Mouse (Mus musculus): ENCODE results near the gene Farp1. TPM values are rescaled to one million over a fixed set of nuclear protein-coding genes. Genes with fewer than 3 reads are reported as not detected.

Gene Farp1
- polyA plus RNA-seq, 1 experiment from 2014 or later: 19.1 TPM

DNA sequence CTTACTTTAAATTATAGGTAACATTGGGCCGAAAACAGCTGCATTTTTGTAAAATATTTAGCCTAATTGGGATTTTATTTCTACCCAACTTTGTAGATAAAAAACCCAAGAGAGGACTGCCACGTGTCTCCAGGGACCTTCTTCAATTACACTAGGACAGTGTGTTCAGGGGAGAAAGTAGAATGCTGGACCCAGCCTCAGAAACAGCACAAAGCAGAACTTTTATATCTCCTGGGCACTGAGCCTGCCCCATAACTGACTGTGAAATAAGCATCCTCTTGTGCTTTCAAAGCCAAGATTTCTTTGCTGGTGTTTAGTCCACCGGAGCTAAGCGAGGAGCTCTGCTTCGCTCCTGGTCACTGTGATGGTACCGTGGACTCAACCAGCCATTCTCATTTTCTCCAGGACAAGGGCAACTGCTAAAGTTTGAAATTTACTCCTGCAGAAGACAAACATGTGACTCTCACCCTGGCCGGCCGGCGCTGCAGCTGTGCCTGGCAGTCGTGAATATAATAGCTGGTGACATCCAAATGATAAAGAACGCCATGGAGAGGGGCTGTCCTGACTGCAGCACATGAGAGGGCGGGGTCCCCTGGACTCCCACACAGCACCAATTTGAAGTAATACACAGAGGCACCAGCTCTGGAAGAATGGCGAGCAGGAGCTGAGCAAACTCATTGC is 281.8 kb downstream of the Farp1 start:
- Histone ChIP-seq H3K4me1 (ENCODE audit: control insufficient read depth in 2 of 2, insufficient read depth in 2 of 2, low read length in 2 of 2) (peaks cover 48 to 71% of the 10 kb centered on the region in 2 experiments), H3K27ac (replicated peaks in 1 of 2; ENCODE audit: control insufficient read depth in 1 of 2, insufficient read depth in 1 of 2, low read depth in 2 of 2, low read length in 2 of 2) (peak overlapping the region; percentile 36 to 83), H3K36me3 (ENCODE audit: control insufficient read depth, insufficient read depth, low read length) (no peaks in the 10 kb centered on the region), H3K4me3 (ENCODE audit: control insufficient read depth in 1 of 2, insufficient read depth in 1 of 2, low read depth in 1 of 2, low read length in 2 of 2) (no peak overlapping the region), H3K9me3 (ENCODE audit: control insufficient read depth, low read length) (no peaks in the 10 kb centered on the region), H3K4me2 (ENCODE audit: low read length) (peak overlapping the region; percentile 39), H3K27me3 (ENCODE audit: control insufficient read depth, insufficient read depth, low read length) (no peaks in the 10 kb centered on the region), H3K9ac (ENCODE audit: low read length) (peak overlapping the region; percentile 28)
- 38% methylated on average over 13 of the region's 13 CpGs for WGBS
- peak; percentile 34; the same call in 1 of the 2 replicates for ATAC-seq (ENCODE audit: insufficient number of reproducible peaks, insufficient read depth, low FRiP score, low read depth)

DNA sequence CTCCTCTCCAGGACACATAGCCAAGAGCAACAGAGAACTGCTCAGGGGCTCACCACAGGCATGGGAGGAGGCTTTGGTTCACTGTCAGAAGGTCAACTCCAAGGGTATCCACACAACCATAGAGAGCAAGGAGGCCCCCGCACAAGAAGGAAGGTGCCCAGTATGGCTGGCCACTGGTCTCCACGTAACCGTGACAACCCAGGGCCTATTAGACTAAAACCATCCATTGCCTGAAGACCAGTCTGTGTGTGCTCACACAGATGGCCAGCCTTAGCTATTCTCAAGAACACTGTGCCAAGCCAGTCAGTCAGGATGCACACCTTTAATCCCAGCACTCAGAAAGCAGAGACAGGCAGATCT is 282.3 kb downstream of the Farp1 start:
- Histone ChIP-seq H3K9me3 (ENCODE audit: control insufficient read depth, low read length) (no peaks in the 10 kb centered on the region), H3K27me3 (ENCODE audit: control insufficient read depth, insufficient read depth, low read length) (no peaks in the 10 kb centered on the region), H3K4me2 (ENCODE audit: low read length) (peak overlapping the region; percentile 39), H3K27ac (replicated peaks in 1 of 2; ENCODE audit: control insufficient read depth in 1 of 2, insufficient read depth in 1 of 2, low read depth in 2 of 2, low read length in 2 of 2) (peak overlapping the region; percentile 36 to 83), H3K36me3 (ENCODE audit: control insufficient read depth, insufficient read depth, low read length) (no peaks in the 10 kb centered on the region), H3K9ac (ENCODE audit: low read length) (peak overlapping the region; percentile 28; the same call in 1 of the 2 replicates), H3K4me1 (ENCODE audit: control insufficient read depth in 2 of 2, insufficient read depth in 2 of 2, low read length in 2 of 2) (peaks cover 48 to 71% of the 10 kb centered on the region in 2 experiments), H3K4me3 (ENCODE audit: control insufficient read depth in 1 of 2, insufficient read depth in 1 of 2, low read depth in 1 of 2, low read length in 2 of 2) (no peak overlapping the region)
- 78% methylated on average over 3 of the region's 3 CpGs for WGBS
- peak; percentile 14; the same call in 1 of the 2 replicates for ATAC-seq (ENCODE audit: insufficient number of reproducible peaks, insufficient read depth, low FRiP score, low read depth)

DNA sequence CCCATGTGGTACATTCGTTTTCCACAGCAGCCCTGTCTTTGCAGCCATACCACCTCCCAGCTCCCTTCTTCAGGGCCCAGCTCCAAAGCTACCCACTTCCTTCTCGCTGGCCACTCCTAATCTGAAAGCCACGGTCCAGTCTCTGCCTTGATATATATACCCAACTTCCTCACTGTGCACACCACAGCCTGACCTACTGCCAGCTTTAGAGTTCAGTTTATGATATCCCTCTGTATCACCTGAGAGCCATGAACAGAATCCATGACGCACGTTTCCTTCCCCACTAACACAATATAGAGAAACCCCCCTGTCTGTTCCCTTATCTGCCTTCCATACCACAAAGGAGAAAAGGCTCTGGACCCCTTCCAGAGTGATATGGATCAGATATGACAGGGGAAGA is 283.4 kb downstream of the Farp1 start:
- no peaks in the 10 kb centered on the region for H3K27me3 ChIP-seq (ENCODE audit: control insufficient read depth, insufficient read depth, low read length)
- 56% methylated on average over 5 of the region's 5 CpGs for WGBS
- no peak overlapping the region for H3K4me2 ChIP-seq (ENCODE audit: low read length)
- no peak overlapping the region for H3K4me3 ChIP-seq (ENCODE audit: control insufficient read depth in 1 of 2, insufficient read depth in 1 of 2, low read depth in 1 of 2, low read length in 2 of 2)
- peaks cover 45 to 71% of the 10 kb centered on the region in 2 experiments for H3K4me1 ChIP-seq (ENCODE audit: control insufficient read depth in 2 of 2, insufficient read depth in 2 of 2, low read length in 2 of 2)
- H3K36me3 ChIP-seq (ENCODE audit: control insufficient read depth, insufficient read depth, low read length): no peaks in the 10 kb centered on the region
- no peak overlapping the region for H3K9ac ChIP-seq (ENCODE audit: low read length)
- peak overlapping the region; percentile 19 to 33; a peak in 1 of 4 replicates for H3K27ac ChIP-seq (replicated peaks in 1 of 2; ENCODE audit: control insufficient read depth in 1 of 2, insufficient read depth in 1 of 2, low read depth in 2 of 2, low read length in 2 of 2)
- no peaks in the 10 kb centered on the region for H3K9me3 ChIP-seq (ENCODE audit: control insufficient read depth, low read length)
- no peak for ATAC-seq (ENCODE audit: insufficient number of reproducible peaks, insufficient read depth, low FRiP score, low read depth)

DNA sequence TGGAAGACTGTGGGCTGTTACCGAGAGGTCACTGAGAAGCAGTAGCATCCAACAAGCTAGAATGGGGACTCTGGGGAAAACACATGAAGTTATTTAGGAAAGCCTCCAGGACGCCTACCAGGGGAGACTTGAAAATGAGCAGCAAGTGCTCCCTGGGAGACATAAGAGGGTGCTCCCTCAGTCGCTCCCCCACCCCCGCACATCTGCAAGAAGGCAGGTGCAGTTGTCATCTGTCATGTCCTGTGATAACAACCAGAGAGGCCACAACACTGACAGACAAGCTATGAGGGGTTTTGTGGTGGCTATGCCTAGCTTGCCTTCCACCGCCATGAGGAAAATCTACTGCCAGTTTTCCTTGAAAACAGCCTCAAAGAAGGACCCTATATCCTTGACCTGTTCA is 287.1 kb downstream of the Farp1 start:
- no peaks in the 10 kb centered on the region for H3K9me3 ChIP-seq (ENCODE audit: control insufficient read depth, low read length)
- ATAC-seq (ENCODE audit: insufficient number of reproducible peaks, insufficient read depth, low FRiP score, low read depth): no peak
- H3K36me3 ChIP-seq (ENCODE audit: control insufficient read depth, insufficient read depth, low read length): no peaks in the 10 kb centered on the region
- H3K4me3 ChIP-seq (ENCODE audit: control insufficient read depth in 1 of 2, insufficient read depth in 1 of 2, low read depth in 1 of 2, low read length in 2 of 2): no peak overlapping the region
- peaks cover 31 to 62% of the 10 kb centered on the region in 2 experiments for H3K4me1 ChIP-seq (ENCODE audit: control insufficient read depth in 2 of 2, insufficient read depth in 2 of 2, low read length in 2 of 2)
- no peak overlapping the region for H3K4me2 ChIP-seq (ENCODE audit: low read length)
- 68% methylated on average over 5 of the region's 5 CpGs for WGBS
- no peak overlapping the region; the same call in 1 of the 2 replicates for H3K9ac ChIP-seq (ENCODE audit: low read length)
- no peaks in the 10 kb centered on the region for H3K27me3 ChIP-seq (ENCODE audit: control insufficient read depth, insufficient read depth, low read length)
- H3K27ac ChIP-seq (replicated peaks in 1 of 2; ENCODE audit: control insufficient read depth in 1 of 2, insufficient read depth in 1 of 2, low read depth in 2 of 2, low read length in 2 of 2): 0 out of 4 replicates have a peak overlapping the region, but pooled peaks of 1 of the 2 experiments have one; percentile 11

DNA sequence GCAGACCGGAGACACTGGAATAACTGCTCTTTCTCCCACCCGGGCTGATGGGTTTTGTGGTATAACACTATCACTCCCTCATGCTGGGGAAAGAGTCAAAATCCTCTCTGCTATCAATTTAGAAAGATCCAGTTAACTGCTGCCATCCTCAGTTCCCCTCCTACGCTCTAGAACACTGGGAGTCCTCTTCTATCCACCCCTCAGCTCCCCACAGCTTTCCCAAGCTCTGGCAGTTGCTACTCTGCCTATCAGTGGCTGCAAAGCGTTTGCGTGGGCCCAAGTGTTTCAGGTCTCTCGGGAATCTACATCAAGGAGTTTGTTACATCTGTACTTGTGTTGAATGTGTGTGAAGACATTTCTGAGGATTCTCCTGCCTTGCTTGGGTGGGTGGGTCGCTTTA is 287.6 kb downstream of the Farp1 start:
- no peak overlapping the region for H3K9ac ChIP-seq (ENCODE audit: low read length)
- peaks cover 32 to 60% of the 10 kb centered on the region in 2 experiments for H3K4me1 ChIP-seq (ENCODE audit: control insufficient read depth in 2 of 2, insufficient read depth in 2 of 2, low read length in 2 of 2)
- no peak for ATAC-seq (ENCODE audit: insufficient number of reproducible peaks, insufficient read depth, low FRiP score, low read depth)
- H3K9me3 ChIP-seq (ENCODE audit: control insufficient read depth, low read length): no peaks in the 10 kb centered on the region
- no peak overlapping the region; a peak in 1 of 4 replicates for H3K27ac ChIP-seq (replicated peaks in 1 of 2; ENCODE audit: control insufficient read depth in 1 of 2, insufficient read depth in 1 of 2, low read depth in 2 of 2, low read length in 2 of 2)
- H3K4me2 ChIP-seq (ENCODE audit: low read length): no peak overlapping the region
- H3K4me3 ChIP-seq (ENCODE audit: control insufficient read depth in 1 of 2, insufficient read depth in 1 of 2, low read depth in 1 of 2, low read length in 2 of 2): no peak overlapping the region
- H3K36me3 ChIP-seq (ENCODE audit: control insufficient read depth, insufficient read depth, low read length): no peaks in the 10 kb centered on the region
- no peaks in the 10 kb centered on the region for H3K27me3 ChIP-seq (ENCODE audit: control insufficient read depth, insufficient read depth, low read length)
- WGBS: 50% methylated on average over 7 of the region's 7 CpGs

DNA sequence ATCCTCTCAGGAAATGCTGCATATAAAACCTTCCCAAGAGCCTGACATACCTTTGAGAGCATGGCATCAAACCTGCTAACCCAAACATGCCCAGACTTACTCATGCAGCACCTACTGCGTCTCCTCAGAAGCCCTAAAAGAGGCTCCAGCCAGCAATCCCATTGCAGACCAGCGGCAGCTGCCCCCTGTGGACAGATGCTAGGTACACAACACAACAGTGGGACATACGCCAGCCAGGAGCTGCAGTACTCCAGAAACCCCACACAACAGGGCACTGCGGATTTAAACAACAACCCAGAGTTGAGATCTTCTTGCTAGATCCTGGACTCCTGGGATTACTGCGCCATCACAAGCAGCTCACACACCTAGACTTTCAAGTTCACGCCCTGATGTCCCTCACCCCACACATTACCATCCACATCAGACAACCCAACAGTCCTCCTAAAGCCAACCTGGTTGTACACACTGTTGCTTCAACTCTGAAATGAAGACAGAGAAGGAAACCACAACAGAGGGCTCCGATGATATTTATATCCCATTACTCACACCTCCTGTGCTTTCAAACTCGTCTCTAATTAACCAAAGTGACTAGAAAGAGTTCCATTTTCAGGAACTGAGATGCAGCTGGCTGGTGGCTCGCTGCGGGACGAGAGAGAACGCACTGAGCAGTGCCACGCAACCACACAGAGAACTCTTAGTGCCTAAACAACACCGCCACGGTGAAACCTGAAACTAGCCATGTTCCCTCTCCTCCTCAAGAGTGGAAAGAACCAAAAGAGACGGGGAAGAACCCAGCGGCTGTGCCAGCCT is 289.7 kb downstream of the Farp1 start:
- no peak for ATAC-seq (ENCODE audit: insufficient number of reproducible peaks, insufficient read depth, low FRiP score, low read depth)
- Histone ChIP-seq H3K36me3 (ENCODE audit: control insufficient read depth, insufficient read depth, low read length) (no peaks in the 10 kb centered on the region), H3K27me3 (ENCODE audit: control insufficient read depth, insufficient read depth, low read length) (no peaks in the 10 kb centered on the region), H3K9ac (ENCODE audit: low read length) (no peak overlapping the region), H3K9me3 (ENCODE audit: control insufficient read depth, low read length) (no peaks in the 10 kb centered on the region), H3K4me2 (ENCODE audit: low read length) (0 out of 2 replicates have a peak overlapping the region, but pooled peaks have one; percentile 11), H3K4me3 (ENCODE audit: control insufficient read depth in 1 of 2, insufficient read depth in 1 of 2, low read depth in 1 of 2, low read length in 2 of 2) (no peak overlapping the region), H3K4me1 (ENCODE audit: control insufficient read depth in 2 of 2, insufficient read depth in 2 of 2, low read length in 2 of 2) (peaks cover 28 to 60% of the 10 kb centered on the region in 2 experiments), H3K27ac (replicated peaks in 1 of 2; ENCODE audit: control insufficient read depth in 1 of 2, insufficient read depth in 1 of 2, low read depth in 2 of 2, low read length in 2 of 2) (peak overlapping the region in 1 of 2 experiments; percentile 24; a peak in 1 of 4 replicates)
- 71% methylated on average over 17 of the region's 17 CpGs for WGBS

DNA sequence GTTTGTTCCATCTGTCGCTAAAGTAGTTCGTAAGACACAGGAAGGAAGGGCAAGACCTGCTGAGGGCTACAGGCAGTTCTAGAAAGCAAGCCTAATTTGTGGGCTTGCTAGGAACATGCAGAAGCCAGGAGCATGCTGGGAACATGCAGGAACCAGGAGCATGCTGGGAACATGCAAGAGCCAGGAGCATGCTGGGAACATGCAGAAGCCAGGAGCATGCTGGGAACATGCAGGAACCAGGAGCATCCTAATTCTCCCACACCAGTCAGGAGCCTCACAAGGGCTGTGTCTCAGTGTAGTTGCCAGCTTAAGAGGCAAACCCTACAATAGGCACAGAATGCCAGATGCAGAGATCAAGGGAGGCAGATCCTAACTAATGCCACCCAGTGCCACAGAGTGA is 291.4 kb downstream of the Farp1 start:
- Histone ChIP-seq H3K4me3 (ENCODE audit: control insufficient read depth in 1 of 2, insufficient read depth in 1 of 2, low read depth in 1 of 2, low read length in 2 of 2) (no peak overlapping the region), H3K4me1 (ENCODE audit: control insufficient read depth in 2 of 2, insufficient read depth in 2 of 2, low read length in 2 of 2) (peaks cover 33 to 67% of the 10 kb centered on the region in 2 experiments), H3K27me3 (ENCODE audit: control insufficient read depth, insufficient read depth, low read length) (no peaks in the 10 kb centered on the region), H3K36me3 (ENCODE audit: control insufficient read depth, insufficient read depth, low read length) (no peaks in the 10 kb centered on the region), H3K27ac (replicated peaks in 1 of 2; ENCODE audit: control insufficient read depth in 1 of 2, insufficient read depth in 1 of 2, low read depth in 2 of 2, low read length in 2 of 2) (no peak overlapping the region), H3K9ac (ENCODE audit: low read length) (0 out of 2 replicates have a peak overlapping the region, but pooled peaks have one; percentile 16), H3K9me3 (ENCODE audit: control insufficient read depth, low read length) (no peaks in the 10 kb centered on the region), H3K4me2 (ENCODE audit: low read length) (no peak overlapping the region)
- ATAC-seq (ENCODE audit: insufficient number of reproducible peaks, insufficient read depth, low FRiP score, low read depth): no peak
- WGBS: 76% methylated on average over 2 of the region's 2 CpGs

Data from heart, embryonic 14.5 days (tissue).